Mouse (Mus musculus) hindbrain, embryonic 10.5 days (tissue): ENCODE results near the gene Ap3b1. TPM values are rescaled to one million over a fixed set of nuclear protein-coding genes. Genes with fewer than 3 reads are reported as not detected.
A peak's percentile ranks its signal among the peaks of the same experiment; 100 is the strongest.

Experiments
- DNase-seq: peaks from one replicate; pipeline ENCODE4 v3.0.0-alpha.2; 2017; ENCODE audit warnings: low spot score
- H3K27ac ChIP-seq: fragments of 300-500 bp; sonication (generic); 2 replicates; pipeline ENCODE4 v1.5.1; 2016; ENCODE audit warnings: mild to moderate bottlenecking, moderate library complexity
- H3K27me3 ChIP-seq: fragments of 300-500 bp; sonication (generic); 2 replicates; pipeline ENCODE4 v1.6.1; 2016; ENCODE audit warnings: mild to moderate bottlenecking; ENCODE audit not compliant: poor library complexity, insufficient read depth, severe bottlenecking
- H3K36me3 ChIP-seq: fragments of 300-500 bp; sonication (generic); 2 replicates; pipeline ENCODE4 v1.6.1; 2016; ENCODE audit warnings: mild to moderate bottlenecking, moderate library complexity
- H3K4me1 ChIP-seq: fragments of 300-500 bp; sonication (generic); replicated peaks from 2 replicates; pipeline ENCODE4 v1.6.1; 2016; ENCODE audit warnings: mild to moderate bottlenecking
- H3K4me3 ChIP-seq: fragments of 300-500 bp; sonication (generic); 2 replicates; pipeline ENCODE4 v1.5.1; 2016; ENCODE audit warnings: mild to moderate bottlenecking, moderate library complexity
- H3K9me3 ChIP-seq: fragments of 300-500 bp; sonication (generic); 2 replicates; pipeline ENCODE4 v1.6.1; 2016; ENCODE audit warnings: mild to moderate bottlenecking, moderate library complexity
- WGBS: fragments of 180-500 bp; shearing (Covaris S2); methylation state at CpG from one replicate; pipeline ENCODE4 v1.1.7; 2016; 5-methylcytosine and 5-hydroxymethylcytosine counted together
- polyA plus RNA-seq: library from polyadenylated mRNA; unstranded; fragments of >200 nt; fragmentation: Nextera tagmentation; extraction: Ambion mirVana; gene quantifications from 2 replicates; pipeline ENCODE4 v1.2.1, GENCODE M21; 2016

Gene Ap3b1
- polyA plus RNA-seq, 1 experiment from 2014 or later: 32.7 TPM

DNA sequence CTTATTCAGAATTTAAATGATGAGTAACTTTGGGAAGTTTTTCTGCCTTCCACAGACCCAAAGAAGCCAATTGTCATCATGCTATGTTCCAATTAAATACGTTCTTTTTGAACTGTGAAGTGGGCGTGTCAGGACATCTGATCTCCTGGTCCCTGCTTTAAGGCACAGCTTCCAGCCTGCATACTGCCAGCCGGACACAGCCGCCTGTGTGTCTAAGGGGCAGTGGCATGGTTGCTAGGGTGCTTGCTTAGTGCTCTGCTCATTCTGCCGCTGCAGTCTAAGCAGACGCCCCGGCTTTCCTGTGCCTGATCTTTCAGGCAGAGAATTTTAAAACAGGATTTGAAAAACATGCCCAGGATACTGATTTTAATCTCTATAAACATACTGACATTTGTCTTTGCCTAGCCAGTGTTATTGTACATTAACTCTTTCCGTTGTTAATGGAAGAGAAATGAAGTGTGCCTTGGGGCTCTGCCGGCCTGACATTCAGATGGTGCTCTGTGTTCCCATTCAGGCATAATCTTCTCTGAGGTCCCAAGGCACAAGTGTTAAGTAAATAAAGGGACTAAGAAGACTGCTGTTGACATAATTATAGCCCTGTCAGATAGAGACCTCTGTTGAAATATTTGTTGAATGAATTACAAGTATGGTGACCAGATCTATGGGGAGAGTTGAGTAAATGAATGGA, 204.0 kb downstream of the Ap3b1 start:
- Histone ChIP-seq H3K36me3 (peaks cover 11% of the 10 kb centered on the region; the same call in 1 of the 2 replicates), H3K27ac (no peak overlapping the region), H3K9me3 (no peaks in the 10 kb centered on the region), H3K27me3 (peaks cover 95% of the 10 kb centered on the region), H3K4me1 (peaks cover 32% of the 10 kb centered on the region), H3K4me3 (no peak overlapping the region)
- WGBS: 34% methylated on average over 9 of the region's 9 CpGs
- peak; percentile 32 for DNase-seq

DNA sequence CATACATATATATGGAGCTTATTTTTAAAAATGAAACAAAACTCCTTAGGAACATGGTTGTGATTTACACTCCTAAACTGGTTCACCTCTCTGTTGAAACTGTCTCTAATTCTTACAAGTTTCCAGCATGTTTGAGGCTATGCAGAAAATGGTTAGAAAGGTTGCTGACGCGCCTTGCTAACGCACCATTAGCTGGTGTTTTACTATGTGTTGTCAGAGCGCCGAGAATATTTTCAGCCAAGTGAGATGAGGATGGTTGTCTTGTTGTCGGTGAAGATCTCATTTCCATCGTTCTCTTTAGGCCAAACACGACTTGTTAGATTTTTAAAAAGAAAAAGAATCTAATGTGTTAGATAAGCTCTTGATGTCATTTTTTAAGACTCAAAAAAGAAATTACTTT, 205.1 kb downstream of the Ap3b1 start:
- no peak overlapping the region for H3K4me3 ChIP-seq
- WGBS: 76% methylated on average over 8 of the region's 8 CpGs
- peaks cover 32% of the 10 kb centered on the region for H3K4me1 ChIP-seq
- no peak overlapping the region for H3K27ac ChIP-seq
- peaks cover 98% of the 10 kb centered on the region for H3K27me3 ChIP-seq
- DNase-seq: no peak
- H3K36me3 ChIP-seq: peaks cover 11% of the 10 kb centered on the region; the same call in 1 of the 2 replicates
- H3K9me3 ChIP-seq: no peaks in the 10 kb centered on the region

DNA sequence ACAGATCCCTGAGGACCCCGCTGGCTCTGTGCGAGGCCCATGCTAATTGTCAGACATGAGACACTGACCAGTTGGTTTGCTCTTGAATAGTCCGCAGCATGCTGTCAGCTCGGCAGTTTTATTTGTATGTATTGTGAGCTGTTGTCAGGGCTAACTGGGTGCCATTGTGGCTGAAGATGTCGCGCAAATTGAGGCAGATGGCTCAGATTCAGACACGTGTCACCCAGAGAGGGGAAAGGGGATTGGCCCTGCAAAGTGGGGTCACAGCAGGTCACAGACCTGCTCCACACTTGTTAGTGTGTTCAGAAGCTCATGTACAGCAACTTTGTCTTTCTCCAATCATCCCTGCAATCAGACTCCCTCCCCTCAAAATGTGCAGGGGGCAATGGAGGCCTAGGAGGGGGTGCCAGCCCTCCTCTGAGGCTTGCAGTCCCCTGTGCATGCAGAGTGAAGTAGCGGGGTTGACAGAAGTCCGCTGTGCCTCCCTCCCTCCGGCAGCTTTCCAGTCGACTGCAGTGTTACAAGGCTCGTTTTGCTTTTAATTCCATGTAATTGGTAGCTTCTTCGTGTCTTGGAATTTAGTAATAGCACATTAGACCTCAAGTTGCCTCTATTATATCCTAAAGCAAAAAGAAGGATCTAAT, 205.7 kb downstream of the Ap3b1 start:
- Histone ChIP-seq H3K27me3 (peaks cover 99% of the 10 kb centered on the region), H3K4me3 (no peak overlapping the region), H3K9me3 (no peaks in the 10 kb centered on the region), H3K36me3 (peaks cover 11% of the 10 kb centered on the region; the same call in 1 of the 2 replicates), H3K27ac (no peak overlapping the region), H3K4me1 (peaks cover 32% of the 10 kb centered on the region)
- 32% methylated on average over 13 of the region's 13 CpGs for WGBS
- DNase-seq: peak; percentile 75

DNA sequence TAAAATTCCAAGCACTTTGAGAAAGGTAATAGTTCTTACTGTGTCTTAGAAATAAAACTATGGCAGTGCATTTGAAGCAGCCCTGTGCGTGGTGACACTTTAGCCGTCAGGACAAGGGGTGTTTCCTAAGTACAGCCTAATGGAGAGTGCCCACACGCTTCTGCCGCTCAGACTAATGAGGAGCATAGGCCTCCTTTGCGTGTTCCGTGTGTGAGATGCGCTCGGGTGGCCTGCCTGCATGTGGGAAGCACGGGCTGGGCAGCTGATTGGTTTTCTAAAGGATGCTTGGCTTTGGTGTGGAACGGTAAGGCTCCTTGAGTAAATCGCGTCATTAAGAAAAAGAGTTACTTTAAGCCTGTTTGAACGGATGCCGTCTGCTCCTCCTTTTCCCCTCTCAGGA, 206.4 kb downstream of the Ap3b1 start:
- H3K4me3 ChIP-seq: no peak overlapping the region
- peaks cover 32% of the 10 kb centered on the region for H3K4me1 ChIP-seq
- no peak for DNase-seq
- peaks cover 11% of the 10 kb centered on the region; the same call in 1 of the 2 replicates for H3K36me3 ChIP-seq
- H3K27me3 ChIP-seq: peaks cover 100% of the 10 kb centered on the region
- H3K9me3 ChIP-seq: no peaks in the 10 kb centered on the region
- WGBS: 88% methylated on average over 14 of the region's 14 CpGs
- no peak overlapping the region for H3K27ac ChIP-seq

DNA sequence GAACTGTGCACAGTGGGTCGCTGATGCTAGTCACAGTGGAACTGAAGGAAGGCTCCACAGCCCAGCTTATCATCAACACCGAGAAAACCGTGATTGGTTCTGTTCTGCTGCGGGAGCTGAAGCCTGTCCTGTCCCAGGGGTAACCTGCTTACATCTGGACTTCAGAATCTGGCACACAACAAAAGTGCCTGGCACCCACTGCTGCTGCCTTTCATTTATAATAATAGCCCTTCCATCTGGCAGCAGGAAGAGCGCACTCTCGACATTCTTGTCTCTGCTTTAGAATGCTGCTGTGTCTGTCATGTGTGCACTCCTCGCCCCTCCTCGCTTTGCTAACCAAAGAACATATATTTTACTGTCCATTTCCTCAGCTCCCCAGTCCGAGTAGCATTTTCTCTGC, 206.9 kb downstream of the Ap3b1 start:
- WGBS: 69% methylated on average over 9 of the region's 9 CpGs
- Histone ChIP-seq H3K4me1 (peaks cover 32% of the 10 kb centered on the region), H3K4me3 (no peak overlapping the region), H3K9me3 (no peaks in the 10 kb centered on the region), H3K27me3 (peaks cover 100% of the 10 kb centered on the region), H3K27ac (no peak overlapping the region), H3K36me3 (peaks cover 11% of the 10 kb centered on the region; the same call in 1 of the 2 replicates)
- DNase-seq: no peak

DNA sequence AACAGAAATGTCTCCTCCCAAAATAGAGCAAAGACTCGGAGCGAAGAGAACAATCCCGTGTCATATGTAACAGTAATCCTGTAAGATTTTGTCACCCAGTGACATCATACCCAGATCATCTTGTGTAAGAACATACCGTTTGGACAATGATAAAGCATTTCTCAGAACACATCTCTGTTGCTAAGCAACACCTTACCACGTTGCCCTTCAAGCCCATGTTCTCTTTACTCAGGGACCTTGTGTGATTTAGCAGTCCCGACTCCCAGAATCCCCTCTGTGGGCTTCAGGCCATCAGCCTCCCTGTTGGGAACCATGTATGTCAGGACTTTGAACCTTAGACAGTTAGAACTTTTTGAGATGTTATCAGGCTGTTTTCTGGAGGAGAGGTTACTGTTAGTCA, 209.0 kb downstream of the Ap3b1 start:
- Histone ChIP-seq H3K27ac (no peak overlapping the region), H3K4me3 (no peak overlapping the region), H3K27me3 (peaks cover 100% of the 10 kb centered on the region), H3K9me3 (no peaks in the 10 kb centered on the region), H3K4me1 (peaks cover 27% of the 10 kb centered on the region), H3K36me3 (peaks cover 11% of the 10 kb centered on the region; the same call in 1 of the 2 replicates)
- DNase-seq: no peak
- WGBS: 83% methylated on average over 6 of the region's 6 CpGs

DNA sequence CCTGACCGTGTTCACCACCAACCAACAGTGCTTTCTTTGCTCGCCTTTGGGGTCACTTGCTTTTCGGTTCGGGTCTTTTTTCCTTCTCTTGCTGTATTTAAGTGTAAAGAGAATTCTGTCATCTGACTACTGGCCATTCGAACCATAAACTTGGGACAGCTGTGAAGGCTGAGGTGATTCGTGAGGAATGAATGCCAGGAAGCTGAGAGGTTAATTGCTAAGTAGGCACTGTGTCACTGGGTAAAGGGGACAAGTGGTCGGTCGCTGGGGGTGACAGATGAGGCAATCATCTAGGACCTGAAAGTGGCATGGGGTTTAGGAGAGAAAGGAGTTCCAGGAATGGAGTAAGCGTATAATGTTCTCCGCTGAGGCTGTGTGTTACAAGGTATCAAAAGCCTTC, 212.2 kb downstream of the Ap3b1 start:
- peaks cover 100% of the 10 kb centered on the region for H3K27me3 ChIP-seq
- H3K9me3 ChIP-seq: no peaks in the 10 kb centered on the region
- H3K27ac ChIP-seq: no peak overlapping the region
- H3K4me1 ChIP-seq: peaks cover 12% of the 10 kb centered on the region
- H3K4me3 ChIP-seq: no peak overlapping the region
- peaks cover 6% of the 10 kb centered on the region; the same call in 1 of the 2 replicates for H3K36me3 ChIP-seq
- 90% methylated on average over 10 of the region's 10 CpGs for WGBS
- no peak for DNase-seq

DNA sequence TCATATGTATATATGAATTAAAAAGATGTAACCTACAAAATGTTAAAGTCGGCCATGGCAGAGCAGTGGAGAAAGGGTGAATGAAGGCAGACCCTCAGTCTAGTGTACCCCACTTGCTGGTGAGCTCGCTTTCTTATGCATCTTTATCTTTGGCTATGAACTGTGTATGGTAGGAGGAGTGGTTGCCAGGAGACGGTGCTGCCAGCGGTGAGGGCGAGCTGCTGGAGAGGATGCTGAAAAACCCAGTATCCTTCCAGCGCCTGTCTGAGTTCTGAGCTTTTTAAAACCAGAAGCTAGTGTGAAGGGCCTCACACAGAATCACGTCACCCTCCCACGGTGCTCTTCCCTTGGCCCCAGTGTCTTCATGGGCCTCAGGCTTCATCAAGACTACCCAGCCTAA, 214.6 kb downstream of the Ap3b1 start:
- DNase-seq: no peak
- peaks cover 29% of the 10 kb centered on the region for H3K4me1 ChIP-seq
- 81% methylated on average over 8 of the region's 8 CpGs for WGBS

DNA sequence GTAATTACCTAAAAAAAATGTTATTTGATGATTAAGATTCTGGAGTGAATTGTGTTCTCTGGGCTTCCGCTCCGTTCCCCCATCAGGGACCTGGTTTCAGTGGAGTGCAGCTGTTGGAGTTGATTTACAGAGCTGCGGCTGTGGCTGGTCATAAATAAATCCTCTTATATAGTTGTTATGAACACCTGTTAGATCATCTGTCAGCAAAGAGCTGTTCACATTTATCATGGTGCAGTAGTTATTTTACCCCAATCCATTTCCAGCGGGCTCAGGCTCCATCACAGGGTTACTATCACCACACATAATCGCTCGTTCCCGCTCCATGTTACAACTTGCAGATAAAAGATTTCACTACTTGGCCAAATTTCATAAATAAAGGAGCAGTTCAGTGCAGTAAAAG, 215.1 kb downstream of the Ap3b1 start:
- H3K27ac ChIP-seq: no peak overlapping the region
- no peak for DNase-seq
- no peak overlapping the region for H3K4me3 ChIP-seq
- H3K36me3 ChIP-seq: no peaks in the 10 kb centered on the region
- no peaks in the 10 kb centered on the region for H3K9me3 ChIP-seq
- H3K4me1 ChIP-seq: peaks cover 29% of the 10 kb centered on the region
- 98% methylated on average over 7 of the region's 7 CpGs for WGBS
- peaks cover 100% of the 10 kb centered on the region for H3K27me3 ChIP-seq

More for the DNA sequence above, 214.6 kb downstream of the Ap3b1 start:
- no peak overlapping the region for H3K4me3 ChIP-seq
- peaks cover 100% of the 10 kb centered on the region for H3K27me3 ChIP-seq
- H3K9me3 ChIP-seq: no peaks in the 10 kb centered on the region
- H3K27ac ChIP-seq: no peak overlapping the region
- H3K36me3 ChIP-seq: no peaks in the 10 kb centered on the region

DNA sequence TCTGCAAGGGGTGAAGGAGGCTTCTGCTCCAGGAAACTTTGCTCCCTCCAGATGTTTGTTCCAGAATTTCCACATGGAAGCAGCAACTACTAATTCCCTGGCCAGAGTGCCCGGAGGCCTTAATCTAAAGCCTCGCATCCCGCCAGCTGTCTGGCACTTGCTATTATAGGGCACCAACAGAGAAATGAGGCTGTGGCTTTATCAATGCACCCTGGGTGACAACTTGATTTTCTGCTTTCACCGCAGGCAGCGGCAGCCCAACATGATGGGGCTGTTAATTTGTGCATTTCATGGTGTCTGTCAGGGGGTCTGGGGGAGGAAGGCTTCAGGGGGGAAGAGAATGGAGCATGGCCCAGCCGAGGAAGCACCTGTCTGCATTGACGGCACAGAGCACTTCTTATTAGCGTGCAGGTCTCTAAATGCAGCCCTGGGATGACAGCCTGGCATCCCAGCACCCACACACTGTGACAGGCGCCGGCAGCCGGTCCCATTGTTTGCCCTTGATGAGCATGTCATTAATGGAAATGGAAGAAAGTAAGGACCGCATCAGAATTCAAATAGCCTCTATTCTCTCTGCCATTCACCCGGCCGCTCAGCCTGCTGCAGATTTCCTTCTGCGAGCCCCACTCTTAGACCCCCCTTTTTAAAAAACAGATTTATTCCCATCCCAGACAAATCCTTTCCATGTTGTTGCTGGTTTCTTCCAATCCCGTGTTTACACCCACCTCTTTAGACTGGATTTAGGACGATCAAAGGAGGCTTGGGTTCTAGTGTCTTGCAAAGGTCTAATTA, 217.0 kb downstream of the Ap3b1 start:
- Histone ChIP-seq H3K36me3 (no peaks in the 10 kb centered on the region), H3K27ac (peak overlapping the region; percentile 64), H3K4me3 (peak overlapping the region; percentile 23), H3K4me1 (peaks cover 29% of the 10 kb centered on the region), H3K27me3 (peaks cover 100% of the 10 kb centered on the region), H3K9me3 (no peaks in the 10 kb centered on the region)
- peak; percentile 69 for DNase-seq
- 6% methylated on average over 17 of the region's 17 CpGs for WGBS

DNA sequence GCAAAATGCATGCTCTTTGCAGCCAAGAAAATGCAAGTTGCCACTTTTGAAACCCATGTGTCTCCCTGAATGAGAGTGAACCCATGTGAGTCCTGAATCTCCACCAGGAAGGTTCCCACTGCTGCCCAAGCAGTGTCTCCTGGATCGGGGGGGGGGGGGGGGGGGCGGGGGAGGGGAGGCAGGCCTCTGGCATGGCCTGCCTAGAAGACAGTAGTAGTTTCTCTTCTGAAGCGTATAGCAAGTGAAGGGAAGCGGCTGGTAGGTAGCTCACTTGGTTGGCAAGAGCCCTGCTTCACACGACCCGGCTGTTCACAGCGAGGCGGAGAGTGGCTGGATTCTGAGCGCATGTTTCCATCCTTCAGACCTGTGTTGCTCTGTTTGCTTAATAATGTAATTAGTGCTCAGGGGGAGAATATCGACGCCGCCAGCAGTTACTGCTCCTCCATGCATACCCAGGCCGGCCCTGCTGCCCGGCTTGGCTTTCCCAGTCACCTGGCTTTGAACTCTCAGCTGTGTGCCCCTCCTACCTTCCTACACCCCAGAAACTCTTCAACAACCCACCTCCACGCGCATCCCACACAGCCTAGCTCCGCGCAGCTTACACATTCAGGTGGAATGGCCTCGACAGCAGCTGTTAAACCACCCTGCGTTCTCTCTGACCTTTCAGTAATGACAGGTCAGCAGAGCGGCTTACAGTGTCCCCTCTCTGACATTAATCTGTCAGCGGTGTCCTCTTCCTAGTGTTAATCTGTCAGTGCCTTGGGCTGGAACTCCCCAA, 217.8 kb downstream of the Ap3b1 start:
- H3K27me3 ChIP-seq: peaks cover 95% of the 10 kb centered on the region
- H3K4me1 ChIP-seq: peaks cover 29% of the 10 kb centered on the region
- H3K9me3 ChIP-seq: no peaks in the 10 kb centered on the region
- peak overlapping the region; percentile 23 for H3K4me3 ChIP-seq
- 14% methylated on average over 22 of the region's 22 CpGs for WGBS
- peak; percentile 31 for DNase-seq
- no peaks in the 10 kb centered on the region for H3K36me3 ChIP-seq
- peak overlapping the region; percentile 64 for H3K27ac ChIP-seq

DNA sequence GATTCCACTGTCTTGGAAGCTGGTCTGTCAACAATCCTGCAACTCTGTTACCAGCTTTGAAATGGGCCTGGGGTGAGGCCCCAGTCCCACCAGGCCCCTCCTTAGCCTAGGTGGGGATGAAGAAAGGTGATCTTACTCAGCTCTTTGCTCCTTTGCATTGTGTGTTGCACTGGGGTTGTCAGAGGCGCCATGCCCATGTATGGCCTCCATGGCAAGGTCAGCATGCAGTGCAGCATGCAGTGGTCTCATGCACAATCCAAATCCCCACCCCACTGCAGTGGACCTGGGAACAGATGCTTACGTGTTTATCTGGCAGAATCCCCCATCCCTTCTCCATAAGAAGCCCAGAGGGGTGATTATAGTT, 218.4 kb downstream of the Ap3b1 start:
- DNase-seq: no peak
- Histone ChIP-seq H3K36me3 (no peaks in the 10 kb centered on the region), H3K4me1 (peaks cover 29% of the 10 kb centered on the region), H3K9me3 (no peaks in the 10 kb centered on the region), H3K27me3 (peaks cover 94% of the 10 kb centered on the region), H3K27ac (no peak overlapping the region), H3K4me3 (no peak overlapping the region)
- 53% methylated on average over 2 of the region's 2 CpGs for WGBS
